In the genomic region with DNA sequence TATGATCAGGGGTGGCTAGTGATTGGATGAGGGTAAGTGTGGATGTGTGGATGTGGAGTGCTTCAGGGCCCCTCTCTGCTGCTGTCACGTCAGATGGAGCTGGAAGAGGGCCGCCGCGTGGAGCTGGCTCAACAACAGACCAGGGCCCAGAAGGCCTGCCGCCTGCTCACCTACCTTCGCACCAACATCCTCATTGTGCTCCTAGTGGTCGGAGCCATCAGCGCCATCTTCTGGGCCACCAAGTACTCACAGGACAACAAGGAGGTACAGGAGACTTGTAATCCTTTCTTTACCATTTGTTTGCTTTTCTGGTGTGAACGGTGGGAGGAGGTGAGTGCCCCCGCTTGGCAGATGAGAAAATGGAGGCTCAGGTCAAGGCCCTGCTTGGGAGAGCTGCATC, we compare ENCODE assay signal across 8 mouse cellular contexts. TPM values are rescaled to one million over a fixed set of nuclear protein-coding genes. Genes with fewer than 3 reads are reported as not detected.
A peak's percentile ranks its signal among the peaks of the same experiment; 100 is the strongest.
DNase-seq lines count a peak whose midpoint lies in the region; ATAC-seq and TF ChIP-seq lines count a peak whose summit lies in the region.

No protein-coding gene starts in this region.

- H3K4me2 ChIP-seq in heart, embryonic 12.5 days, result no peak overlapping the region

- no peak overlapping the region for H3K4me3 ChIP-seq in heart, embryonic 12.5 days
- H3K4me3 ChIP-seq in C2C12 (ENCODE audit: insufficient read depth, poor library complexity, severe bottlenecking), result no peak overlapping the region
- H3K4me3 ChIP-seq in bone marrow macrophage, adult 2 months (ENCODE audit: insufficient read depth, low read length), result no peak overlapping the region

- H3K9me3 ChIP-seq in heart, embryonic 12.5 days (replicated peaks), result no peaks in the 10 kb centered on the region

- no peaks in the 10 kb centered on the region for H3K79me3 ChIP-seq in C2C12 (ENCODE audit: low read depth)

- H3K79me2 ChIP-seq in C2C12 (ENCODE audit: control insufficient read depth, insufficient read depth), result no peaks in the 10 kb centered on the region

- H3K27me3 ChIP-seq in heart, embryonic 12.5 days (replicated peaks), result peaks cover 11% of the 10 kb centered on the region
- H3K27me3 ChIP-seq in C2C12 (ENCODE audit: control insufficient read depth, insufficient read depth, insufficient read length), result no peaks in the 10 kb centered on the region

- TF ChIP-seq CTCF in C2C12 (IDR thresholded peaks at IDR 0.05; ENCODE audit: control insufficient read depth, insufficient read depth, insufficient read length), result peak; percentile 71
- peak; percentile 42; the same call in 1 of the 2 replicates for TF ChIP-seq CTCF in bone marrow macrophage, adult 2 months (IDR thresholded peaks at IDR 0.05; ENCODE audit: low read depth, low read length)

- ATAC-seq in heart, embryonic 12.5 days (ENCODE audit: insufficient number of reproducible peaks, low FRiP score), result no peak

- no peak for TF ChIP-seq POLR2A in bone marrow macrophage, adult 2 months (IDR thresholded peaks at IDR 0.05; ENCODE audit: borderline replicate concordance, low read depth, low read length)

- DNase-seq in heart, adult 18-20 months, result peak; percentile 63 to 71
- DNase-seq in gastrocnemius, postnatal 10 days, result peak; percentile 55
- DNase-seq in layer of hippocampus, adult 9-11 months, result peak; percentile 59
- DNase-seq in naive thymus-derived CD4-positive, alpha-beta T cell, adult 2 months (ENCODE audit: low read depth), result peak; percentile 81
- no peak for DNase-seq in adipocyte (ENCODE audit: low spot score)

- 14% methylated on average over 10 of the region's 10 CpGs for WGBS in heart, embryonic 12.5 days

- H3K4me1 ChIP-seq in heart, embryonic 12.5 days (replicated peaks), result peaks cover 35% of the 10 kb centered on the region
- peaks cover 8% of the 10 kb centered on the region for H3K4me1 ChIP-seq in bone marrow macrophage, adult 2 months (ENCODE audit: control insufficient read depth, insufficient read depth, low read length)

- H3K36me3 ChIP-seq in heart, embryonic 12.5 days, result no peaks in the 10 kb centered on the region
- H3K36me3 ChIP-seq in C2C12 (ENCODE audit: control insufficient read depth, insufficient read depth), result no peaks in the 10 kb centered on the region

- no peak overlapping the region for H3K27ac ChIP-seq in heart, embryonic 12.5 days (ENCODE audit: poor library complexity, severe bottlenecking)
- H3K27ac ChIP-seq in bone marrow macrophage, adult 2 months (ENCODE audit: insufficient read depth, low read depth, low read length), result no peak overlapping the region

- H3ac ChIP-seq in C2C12 (ENCODE audit: control insufficient read depth, insufficient read length, low read depth), result no peak overlapping the region

- no peak overlapping the region for H3K9ac ChIP-seq in heart, embryonic 12.5 days

TF ChIP-seq in C2C12, 6 proteins besides CTCF, POLR2A, EP300 and RAD21:
- TF ChIP-seq FOSL1 (IDR thresholded peaks at IDR 0.05; ENCODE audit: insufficient read depth, low read length, poor library complexity, severe bottlenecking) (no peak), MYOD1 (IDR thresholded peaks at IDR 0.05; ENCODE audit: control insufficient read depth, insufficient read length, low read depth) (no peak), MAX (IDR thresholded peaks at IDR 0.05) (no peak), USF1 (IDR thresholded peaks at IDR 0.05; ENCODE audit: low read depth) (no peak), MYOG (IDR thresholded peaks at IDR 0.05; ENCODE audit: control insufficient read depth, extremely low read depth, insufficient read length) (no peak), CEBPB (IDR thresholded peaks at IDR 0.05; ENCODE audit: low read depth) (no peak)

RNA-seq across cellular contexts. Expression of a gene that starts 4.3 kb away (rescaled TPM):
- 10 to 100 TPM; 11.6 to 16.4 TPM for total RNA-seq in heart, adult 18-20 months (2021)
- polyA plus RNA-seq in heart, embryonic 12.5 days (2016; fragmentation: Nextera tagmentation; extraction: Ambion mirVana), result 23.8 and 26.5 TPM in 2 replicates
- 23.2 TPM for polyA plus RNA-seq in C2C12 (2012; fragmentation: generic; extraction: Trizol)
- polyA plus RNA-seq in bone marrow macrophage, adult 2 months (2012; ENCODE audit: insufficient read depth, insufficient read length, missing spikeins), result 16.7 and 36.7 TPM in 2 replicates
- total RNA-seq in gastrocnemius, postnatal 10 days (2021), result 10 to 100 TPM; 17.2 to 20.9 TPM

RNA-seq across cellular contexts. Expression of a gene that starts 4.4 kb away (rescaled TPM):
- 1 to 10 TPM; 4.6 to 5.6 TPM for total RNA-seq in heart, adult 18-20 months (2021)
- 4.0 and 4.1 TPM in 2 replicates for polyA plus RNA-seq in heart, embryonic 12.5 days (2016; fragmentation: Nextera tagmentation; extraction: Ambion mirVana)
- 0.09 TPM for polyA plus RNA-seq in C2C12 (2012; fragmentation: generic; extraction: Trizol)
- 2.1 and 2.7 TPM in 2 replicates for polyA plus RNA-seq in bone marrow macrophage, adult 2 months (2012; ENCODE audit: insufficient read depth, insufficient read length, missing spikeins)
- total RNA-seq in gastrocnemius, postnatal 10 days (2021), result 1 to 10 TPM; 1.2 to 1.7 TPM

RNA-seq across cellular contexts. Expression of a gene that starts 11.2 kb away (rescaled TPM):
- total RNA-seq in heart, adult 18-20 months (2021), result not detected
- 0.71 and 1.7 TPM in 2 replicates for polyA plus RNA-seq in heart, embryonic 12.5 days (2016; fragmentation: Nextera tagmentation; extraction: Ambion mirVana)
- polyA plus RNA-seq in C2C12 (2012; fragmentation: generic; extraction: Trizol), result not detected
- polyA plus RNA-seq in bone marrow macrophage, adult 2 months (2012; ENCODE audit: insufficient read depth, insufficient read length, missing spikeins), result not detected in 2 replicates
- total RNA-seq in gastrocnemius, postnatal 10 days (2021), result not detected

RNA-seq across cellular contexts. Expression of a gene that starts 23.2 kb away (rescaled TPM):
- 1 to 10 TPM in 1 of 2 experiments, under 1 TPM in 1; 0.87 to 1.4 TPM for total RNA-seq in heart, adult 18-20 months (2021)
- 0.78 and 0.82 TPM in 2 replicates for polyA plus RNA-seq in heart, embryonic 12.5 days (2016; fragmentation: Nextera tagmentation; extraction: Ambion mirVana)
- 0.16 TPM for polyA plus RNA-seq in C2C12 (2012; fragmentation: generic; extraction: Trizol)
- polyA plus RNA-seq in bone marrow macrophage, adult 2 months (2012; ENCODE audit: insufficient read depth, insufficient read length, missing spikeins), result 4.0 and 5.0 TPM in 2 replicates
- total RNA-seq in gastrocnemius, postnatal 10 days (2021), result 1 to 10 TPM; 1.2 to 3.3 TPM

RNA-seq across cellular contexts. Expression of a gene that starts 23.2 kb away (rescaled TPM):
- total RNA-seq in heart, adult 18-20 months (2021), result 100 to 1,000 TPM; 112 TPM
- polyA plus RNA-seq in heart, embryonic 12.5 days (2016; fragmentation: Nextera tagmentation; extraction: Ambion mirVana), result 68.9 and 69.3 TPM in 2 replicates
- 65.3 TPM for polyA plus RNA-seq in C2C12 (2012; fragmentation: generic; extraction: Trizol)
- 183 and 189 TPM in 2 replicates for polyA plus RNA-seq in bone marrow macrophage, adult 2 months (2012; ENCODE audit: insufficient read depth, insufficient read length, missing spikeins)
- total RNA-seq in gastrocnemius, postnatal 10 days (2021), result 10 to 100 TPM; 90.3 to 95.1 TPM
